Mouse (Mus musculus) limb, embryonic 11.5 days (tissue): ENCODE measurements at regions not wholly inside any gene's neighbourhood (a gene's known extent, or its start where the extent isn't known, plus 50 kb on each side); places are given as distances from the start of the nearest gene placed in this dataset.

Experiments
- ATAC-seq: fragments of 200-750 bp; cut with Nextera tagmentation; 2 replicates; pipeline ENCODE4 v1.8.0; 2017; ENCODE audit warnings: low read depth; ENCODE audit not compliant: insufficient number of reproducible peaks, low FRiP score, low TSS enrichment
- DNase-seq: peaks from one replicate; pipeline ENCODE4 v3.0.0-alpha.2; 2015; ENCODE audit warnings: low spot score
- H3K27ac ChIP-seq: fragments of 300-500 bp; sonication (generic); replicated peaks from 2 replicates; pipeline ENCODE4 v1.5.1; 2014; ENCODE audit warnings: low read depth, mild to moderate bottlenecking, low read length
- H3K27me3 ChIP-seq: fragments of 300-500 bp; sonication (generic); 2 replicates; pipeline ENCODE4 v1.6.1; 2014; ENCODE audit warnings: mild to moderate bottlenecking, low read length, mixed read lengths; ENCODE audit not compliant: control insufficient read depth, insufficient read depth
- H3K36me3 ChIP-seq: fragments of 300-500 bp; sonication (generic); 2 replicates; pipeline ENCODE4 v1.6.1; 2014; ENCODE audit warnings: mild to moderate bottlenecking, low read length, moderate library complexity, mixed read lengths; ENCODE audit not compliant: control insufficient read depth, insufficient read depth
- H3K4me1 ChIP-seq: fragments of 300-500 bp; sonication (generic); 2 replicates; pipeline ENCODE4 v1.6.1; 2014; ENCODE audit warnings: low read length, mixed read lengths; ENCODE audit not compliant: control insufficient read depth, insufficient read depth
- H3K4me2 ChIP-seq: fragments of 300-500 bp; sonication (generic); 2 replicates; pipeline ENCODE4 v1.6.1; 2014; ENCODE audit warnings: low read depth, mild to moderate bottlenecking, moderate library complexity; ENCODE audit not compliant: severe bottlenecking
- H3K4me3 ChIP-seq: fragments of 300-500 bp; sonication (generic); 2 replicates; pipeline ENCODE4 v1.5.1; 2014; ENCODE audit warnings: low read depth, low read length
- H3K9ac ChIP-seq: fragments of 300-500 bp; sonication (generic); 2 replicates; pipeline ENCODE4 v1.6.1; 2014; ENCODE audit warnings: mild to moderate bottlenecking, low read length
- H3K9me3 ChIP-seq: fragments of 300-500 bp; sonication (generic); 2 replicates; pipeline ENCODE4 v1.6.1; 2016; ENCODE audit warnings: low read length; ENCODE audit not compliant: control insufficient read depth
- WGBS: fragments of 180-500 bp; shearing (Covaris S2); extraction: QIAGEN DNeasy Blood & Tissue Kit; methylation state at CpG from one replicate; pipeline ENCODE4 v1.1.7; 2014; 5-methylcytosine and 5-hydroxymethylcytosine counted together

- H3K9ac ChIP-seq, result no peak overlapping the region
- ATAC-seq (no peak), DNase-seq (no peak)
- H3K27me3 ChIP-seq, result no peaks in the 10 kb centered on the region
- H3K9me3 ChIP-seq, result no peaks in the 10 kb centered on the region
- H3K4me3 ChIP-seq, result no peak overlapping the region
- no peaks in the 10 kb centered on the region for H3K4me1 ChIP-seq
- no peaks in the 10 kb centered on the region for H3K36me3 ChIP-seq
- WGBS, result 72% methylated on average over 4 of the region's 4 CpGs
- H3K4me2 ChIP-seq, result no peak overlapping the region
- no peak overlapping the region for H3K27ac ChIP-seq
Measured at GRCm38 (mm10) chr1:23200460-23200859, 98.4 kb upstream of the 4933415F23Rik start.

GRCm38 (mm10) chr1:23190316-23191005 lies 88.4 kb upstream of the 4933415F23Rik start:
- no peak overlapping the region for H3K4me2 ChIP-seq
- no peak overlapping the region for H3K9ac ChIP-seq
- no peaks in the 10 kb centered on the region for H3K27me3 ChIP-seq
- WGBS, result 77% methylated on average over 3 of the region's 3 CpGs
- H3K27ac ChIP-seq, result no peak overlapping the region
- H3K4me3 ChIP-seq, result no peak overlapping the region
- no peak for DNase-seq
- no peaks in the 10 kb centered on the region for H3K36me3 ChIP-seq
- ATAC-seq, result no peak
- no peaks in the 10 kb centered on the region for H3K4me1 ChIP-seq
- no peaks in the 10 kb centered on the region for H3K9me3 ChIP-seq

GRCm38 (mm10) chr1:23189790-23190189 lies 87.7 kb upstream of the 4933415F23Rik start:
- ATAC-seq (no peak), DNase-seq (no peak)
- WGBS, result 89% methylated on average over 4 of the region's 4 CpGs
- H3K36me3 ChIP-seq, result no peaks in the 10 kb centered on the region
- H3K9me3 ChIP-seq, result no peaks in the 10 kb centered on the region
- H3K4me3 ChIP-seq, result no peak overlapping the region
- H3K9ac ChIP-seq, result no peak overlapping the region
- H3K4me1 ChIP-seq, result no peaks in the 10 kb centered on the region
- H3K27me3 ChIP-seq, result no peaks in the 10 kb centered on the region
- no peak overlapping the region for H3K27ac ChIP-seq
- no peak overlapping the region for H3K4me2 ChIP-seq

GRCm38 (mm10) chr1:23188216-23188615 lies 86.2 kb upstream of the 4933415F23Rik start:
- no peak overlapping the region for H3K4me2 ChIP-seq

GRCm38 (mm10) chr1:23187446-23188206 lies 85.6 kb upstream of the 4933415F23Rik start:
- Histone ChIP-seq H3K4me1 (no peaks in the 10 kb centered on the region), H3K9ac (no peak overlapping the region), H3K36me3 (no peaks in the 10 kb centered on the region), H3K9me3 (no peaks in the 10 kb centered on the region), H3K4me3 (no peak overlapping the region), H3K27ac (no peak overlapping the region), H3K4me2 (no peak overlapping the region), H3K27me3 (no peaks in the 10 kb centered on the region)
- DNase-seq (no peak), ATAC-seq (no peak)
- WGBS, result 76% methylated on average over 6 of the region's 6 CpGs

More at GRCm38 (mm10) chr1:23188216-23188615, 86.2 kb upstream of the 4933415F23Rik start:
- DNase-seq (no peak), ATAC-seq (no peak)
- Histone ChIP-seq H3K27me3 (no peaks in the 10 kb centered on the region), H3K36me3 (no peaks in the 10 kb centered on the region), H3K9ac (no peak overlapping the region), H3K9me3 (no peaks in the 10 kb centered on the region), H3K4me3 (no peak overlapping the region), H3K4me1 (no peaks in the 10 kb centered on the region), H3K27ac (no peak overlapping the region)
- WGBS, result 65% methylated on average over 5 of the region's 5 CpGs

- Histone ChIP-seq H3K4me1 (no peaks in the 10 kb centered on the region), H3K36me3 (no peaks in the 10 kb centered on the region), H3K9ac (no peak overlapping the region), H3K4me2 (no peak overlapping the region), H3K9me3 (no peaks in the 10 kb centered on the region), H3K27me3 (no peaks in the 10 kb centered on the region), H3K27ac (no peak overlapping the region), H3K4me3 (no peak overlapping the region)
- ATAC-seq (no peak), DNase-seq (no peak)
- WGBS, result 81% methylated on average over 9 of the region's 9 CpGs
Measured at GRCm38 (mm10) chr1:23184728-23185127, 82.7 kb upstream of the 4933415F23Rik start.

- Histone ChIP-seq H3K4me2 (no peak overlapping the region), H3K4me3 (no peak overlapping the region), H3K27me3 (no peaks in the 10 kb centered on the region), H3K27ac (no peak overlapping the region), H3K4me1 (no peaks in the 10 kb centered on the region), H3K9ac (no peak overlapping the region), H3K9me3 (no peaks in the 10 kb centered on the region), H3K36me3 (no peaks in the 10 kb centered on the region)
- ATAC-seq (no peak), DNase-seq (no peak)
Measured at GRCm38 (mm10) chr1:23182541-23182940, 80.5 kb upstream of the 4933415F23Rik start.

- H3K4me2 ChIP-seq, result no peak overlapping the region
- WGBS, result 81% methylated on average over 6 of the region's 6 CpGs
- H3K9ac ChIP-seq, result no peak overlapping the region
- H3K27me3 ChIP-seq, result no peaks in the 10 kb centered on the region
- H3K9me3 ChIP-seq, result no peaks in the 10 kb centered on the region
- no peak overlapping the region for H3K27ac ChIP-seq
- H3K4me3 ChIP-seq, result no peak overlapping the region
- ATAC-seq, result no peak
- no peaks in the 10 kb centered on the region for H3K4me1 ChIP-seq
- no peaks in the 10 kb centered on the region for H3K36me3 ChIP-seq
- no peak for DNase-seq
Measured at GRCm38 (mm10) chr1:23178335-23178974, 76.4 kb upstream of the 4933415F23Rik start.
